Mouse (Mus musculus) layer of hippocampus, postnatal 10 days (tissue): ENCODE results near the gene Actn4. TPM values are rescaled to one million over a fixed set of nuclear protein-coding genes. Genes with fewer than 3 reads are reported as not detected.

Experiments
- DNase-seq, 2 experiments: peaks; one replicate each; pipeline ENCODE4 v3.0.0; 2021; ENCODE audit warnings: low spot score in 2 of 2
- total RNA-seq, 2 experiments: library from RNA; stranded (reverse); gene quantifications; 2 replicates each; pipeline ENCODE4 v1.2.3; 2021

The Actn4 gene
- total RNA-seq, 2 experiments from 2014 or later, result 128 to 129 TPM

DNA sequence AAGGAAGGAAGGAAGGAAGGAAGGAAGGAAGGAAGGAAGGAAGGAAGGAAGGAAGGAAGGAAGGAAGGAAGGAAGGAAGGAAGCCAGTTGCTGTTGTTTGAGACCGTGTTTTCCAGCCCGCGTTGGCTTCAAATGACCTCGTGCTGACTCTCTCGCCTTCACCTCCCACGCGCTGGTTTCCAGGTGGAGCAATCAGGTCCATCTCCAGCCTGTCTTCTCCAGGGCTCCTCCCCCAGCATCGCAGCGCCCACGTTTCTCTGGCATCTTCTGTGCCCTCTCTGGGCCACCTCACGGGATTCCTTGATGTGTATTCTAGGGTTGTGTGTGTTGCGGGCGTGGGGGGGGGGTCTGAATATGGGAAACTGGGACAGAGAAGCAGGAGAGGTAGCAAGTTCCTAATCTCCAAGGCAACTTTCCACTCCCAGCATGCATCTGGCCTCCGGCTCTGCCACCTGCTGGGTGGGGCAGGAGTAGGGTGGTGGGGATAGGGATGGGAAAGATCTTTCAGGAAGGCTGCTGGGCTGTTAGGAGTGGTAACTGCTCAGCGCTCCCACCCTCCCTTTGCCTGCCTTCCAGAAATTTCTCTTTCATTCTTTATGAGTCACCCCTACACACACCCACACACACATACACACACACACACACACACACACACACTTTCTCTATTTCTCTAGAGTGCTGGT is 99.2 kb downstream of the Actn4 start:
- peak; percentile 16 to 26 for DNase-seq

DNA sequence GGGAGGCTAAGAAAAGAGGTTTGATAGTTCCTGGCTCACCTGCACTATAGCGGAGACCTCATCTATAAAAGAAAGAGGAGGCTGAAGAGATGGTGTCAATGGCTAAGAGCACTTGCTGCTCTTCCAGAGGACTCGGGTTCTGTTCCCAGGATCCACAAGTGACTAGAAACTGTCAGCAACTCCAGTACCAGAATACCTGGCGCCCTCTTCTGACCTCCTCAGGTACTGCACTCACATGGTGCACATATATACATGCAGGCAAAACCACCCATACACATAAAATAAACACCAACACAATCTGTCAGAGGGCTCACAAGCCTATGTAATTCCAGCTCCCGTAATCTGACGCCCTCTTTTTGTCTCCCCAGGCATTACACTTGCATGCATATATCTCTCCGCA is 101.2 kb downstream of the Actn4 start:
- DNase-seq, result no peak

DNA sequence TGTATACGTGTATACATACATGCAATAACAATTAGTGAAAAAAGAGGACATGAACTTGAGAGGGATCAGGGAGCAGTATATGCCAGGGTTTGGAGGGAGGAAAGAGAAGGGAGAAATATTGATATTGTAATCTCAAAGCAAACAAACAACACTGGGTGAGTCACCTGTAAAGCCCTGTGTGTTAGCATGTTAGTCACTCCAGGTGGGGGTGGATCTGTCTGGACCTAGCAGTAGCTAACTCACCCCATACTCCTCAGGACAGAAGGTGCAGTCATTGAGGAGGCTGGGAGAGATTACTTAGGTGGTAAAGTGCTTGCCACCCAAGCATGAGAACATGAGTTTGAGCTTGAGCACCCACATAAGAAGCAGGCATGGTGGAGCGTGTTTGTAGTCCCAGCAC is 102.2 kb downstream of the Actn4 start:
- no peak for DNase-seq

DNA sequence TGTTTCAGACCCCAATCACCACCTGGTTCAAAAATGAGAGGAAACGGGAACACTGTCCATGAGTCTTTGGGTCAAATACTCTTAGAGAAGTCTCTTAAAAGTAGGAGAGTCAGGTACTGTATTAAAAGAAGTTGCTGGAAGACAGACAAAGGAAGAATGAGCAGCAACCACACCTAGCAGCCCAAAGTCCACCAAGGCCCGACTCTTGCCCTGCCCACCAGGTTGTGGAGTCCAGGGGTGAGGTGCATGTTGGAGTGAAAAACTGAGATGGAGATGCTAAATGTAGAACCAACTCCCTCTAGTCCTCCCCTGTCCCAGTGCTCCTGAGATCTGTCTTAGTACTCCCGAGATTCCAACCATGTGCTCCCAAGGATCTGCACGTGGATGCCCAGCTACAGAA is 111.5 kb downstream of the Actn4 start:
- DNase-seq, result no peak

DNA sequence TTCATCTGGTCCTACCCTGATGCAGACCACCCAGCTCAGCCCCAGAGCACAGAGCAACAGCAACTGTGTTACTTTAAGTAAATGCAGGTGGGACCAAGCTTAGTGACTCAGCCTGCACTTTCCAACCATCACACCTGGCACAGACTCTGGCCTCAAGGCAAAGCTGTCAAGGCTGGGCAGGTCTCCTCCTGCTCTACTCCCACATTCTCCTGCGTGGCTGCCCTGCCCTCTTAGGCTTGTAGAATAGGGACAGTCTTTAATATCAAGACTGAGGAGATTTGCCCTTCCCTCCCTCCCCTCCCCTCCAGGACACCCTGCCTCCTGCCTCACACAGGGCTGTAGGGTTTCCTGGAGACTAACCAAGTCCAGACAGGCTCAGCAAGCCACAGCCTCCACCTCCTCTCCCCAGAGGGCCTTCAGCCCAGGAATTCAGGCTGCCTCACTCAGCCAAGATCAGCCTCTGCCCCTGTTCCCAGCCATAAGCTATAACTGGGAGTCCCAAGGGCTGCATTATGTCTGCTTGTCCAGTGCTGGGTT is 112.4 kb downstream of the Actn4 start:
- no peak for DNase-seq

DNA sequence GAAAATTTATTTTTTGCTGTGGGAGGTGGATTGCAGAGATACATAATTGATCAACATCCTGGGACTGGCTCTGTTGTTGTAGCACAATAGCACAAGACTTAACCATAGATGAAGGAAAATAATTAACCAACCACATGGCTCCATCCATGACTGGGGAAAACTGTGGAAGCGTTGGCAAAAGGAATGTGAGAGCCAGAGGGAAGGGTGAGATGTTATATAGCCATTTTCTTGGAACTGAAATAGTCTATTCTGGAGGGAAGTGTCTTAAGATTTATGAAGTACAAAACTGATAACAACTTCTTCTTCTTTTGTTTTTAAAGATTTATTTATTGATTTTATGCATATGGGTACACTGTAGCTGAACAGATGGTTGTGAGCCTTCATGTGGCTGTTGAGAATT is 114.9 kb downstream of the Actn4 start:
- DNase-seq, result no peak

Other genes starting within 250 kb of the Actn4 start
- 1 to 10 TPM; 2.0 to 2.2 TPM for gene Fbxo17, start 245.5 kb downstream of the Actn4 start, total RNA-seq
- gene Mrps12, start 220.5 kb downstream of the Actn4 start, total RNA-seq, result 10 to 100 TPM; 45.7 to 52.1 TPM
- 10 to 100 TPM; 14.1 to 17.2 TPM for gene Sars2, start 220.3 kb downstream of the Actn4 start, total RNA-seq
- gene Ccer2, start 206.2 kb downstream of the Actn4 start, total RNA-seq, result under 1 TPM; 0.46 to 0.54 TPM
- gene Sirt2, start 195.6 kb downstream of the Actn4 start, total RNA-seq, result 100 to 1,000 TPM; 150 to 167 TPM
- gene Nfkbib, start 194.8 kb downstream of the Actn4 start, total RNA-seq, result 10 to 100 TPM; 32.2 to 35.8 TPM
- 1 to 10 TPM; 1.5 to 2.0 TPM for gene Rinl, start 173.4 kb downstream of the Actn4 start, total RNA-seq
- gene Hnrnpl, start 153.8 kb downstream of the Actn4 start, total RNA-seq, result 100 to 1,000 TPM; 441 to 521 TPM
- 10 to 100 TPM; 49.1 to 50.8 TPM for gene Ech1, start 137.1 kb downstream of the Actn4 start, total RNA-seq
- 1 to 10 TPM; 2.1 to 2.7 TPM for gene Lgals4, start 128.5 kb downstream of the Actn4 start, total RNA-seq
- gene Lgals7, start 98.5 kb downstream of the Actn4 start, total RNA-seq, result under 1 TPM in 1 of 2 experiments, not detected in 1; 0.62 TPM
- under 1 TPM; 0.54 to 0.82 TPM for gene Capn12, start 80.9 kb downstream of the Actn4 start, total RNA-seq
- 100 to 1,000 TPM; 177 to 178 TPM for gene Eif3k, start 19.5 kb upstream of the Actn4 start, total RNA-seq
- gene Map4k1, start 19.7 kb upstream of the Actn4 start, total RNA-seq, result 1 to 10 TPM; 4.6 to 5.8 TPM
- 10 to 100 TPM; 12.6 to 13.7 TPM for gene Ryr1, start 162.8 kb upstream of the Actn4 start, total RNA-seq
- 1 to 10 TPM; 2.2 to 3.6 TPM for gene Rasgrp4, start 172.5 kb upstream of the Actn4 start, total RNA-seq
- gene Fam98c, start 193.9 kb upstream of the Actn4 start, total RNA-seq, result 10 to 100 TPM; 28.6 to 35.6 TPM
- 1 to 10 TPM; 1.0 to 1.2 TPM for gene Ggn, start 207.9 kb upstream of the Actn4 start, total RNA-seq
- 10 to 100 TPM; 40.7 to 46.8 TPM for gene Spred3, start 208.1 kb upstream of the Actn4 start, total RNA-seq
- 100 to 1,000 TPM; 176 to 182 TPM for gene Psmd8, start 218.4 kb upstream of the Actn4 start, total RNA-seq